Mouse (Mus musculus) gastrocnemius, adult 8-10 months (tissue): Measurements from ENCODE around the gene Grin2d. TPM values are rescaled to one million over a fixed set of nuclear protein-coding genes. Genes with fewer than 3 reads are reported as not detected.

Experiments used
- DNase-seq, 2 experiments: peaks; one replicate each; pipeline ENCODE4 v3.0.0; 2022; ENCODE audit warnings: low spot score in 2 of 2
- total RNA-seq, 4 experiments: library from RNA; stranded (reverse); gene quantifications; 2 replicates each; pipeline ENCODE4 v1.2.4; 2022

The Grin2d gene
- total RNA-seq, 4 experiments from 2014 or later, result 0.07 to 0.11 TPM; not detected in 2

DNA sequence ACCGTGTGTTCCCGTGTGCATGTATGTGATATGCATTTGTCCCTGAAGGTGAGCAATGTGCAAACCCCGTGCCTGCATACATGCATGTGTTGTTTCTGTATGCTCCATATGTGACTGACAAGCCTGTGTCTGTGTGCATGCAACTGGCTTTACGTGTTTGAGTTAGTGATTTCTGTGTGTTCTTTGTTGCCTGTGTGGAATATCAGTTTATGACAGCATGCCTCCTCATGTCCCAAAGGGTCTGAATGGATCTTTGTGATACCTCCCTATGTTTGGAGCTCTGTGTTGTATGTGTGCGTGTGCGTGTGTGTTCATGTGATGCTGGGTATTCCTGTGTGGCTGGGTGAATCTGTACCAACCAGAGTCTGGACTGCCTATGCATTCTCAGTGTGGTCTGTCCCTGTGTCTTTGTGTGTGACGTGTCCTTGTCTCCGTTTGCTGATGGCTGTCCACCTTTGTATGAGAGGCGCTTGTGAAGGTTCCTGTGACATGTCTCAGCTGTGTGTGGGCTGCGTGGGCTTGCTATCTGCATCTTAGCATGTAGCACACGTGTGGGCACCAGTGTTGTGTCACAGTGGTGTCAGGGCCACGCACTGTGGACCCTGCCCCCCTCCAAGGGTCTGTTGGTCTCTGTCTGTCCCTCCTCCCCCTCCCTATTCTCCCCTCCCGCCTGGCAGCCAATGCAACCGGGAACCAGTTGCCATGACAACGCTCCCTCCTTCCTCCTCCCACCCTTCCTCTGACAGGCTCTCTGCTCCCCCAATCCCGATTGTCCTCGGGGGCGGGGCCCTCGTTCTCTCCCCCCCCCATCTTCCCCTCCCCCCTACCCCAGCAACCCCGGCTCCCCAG, 93.4 kb downstream of the Grin2d start, which contains the start of gene Sult2b1:
Gene Sult2b1 (minus strand): TSS at position 146 of the 849 bp plus-strand sequence.
- no peak for DNase-seq

DNA sequence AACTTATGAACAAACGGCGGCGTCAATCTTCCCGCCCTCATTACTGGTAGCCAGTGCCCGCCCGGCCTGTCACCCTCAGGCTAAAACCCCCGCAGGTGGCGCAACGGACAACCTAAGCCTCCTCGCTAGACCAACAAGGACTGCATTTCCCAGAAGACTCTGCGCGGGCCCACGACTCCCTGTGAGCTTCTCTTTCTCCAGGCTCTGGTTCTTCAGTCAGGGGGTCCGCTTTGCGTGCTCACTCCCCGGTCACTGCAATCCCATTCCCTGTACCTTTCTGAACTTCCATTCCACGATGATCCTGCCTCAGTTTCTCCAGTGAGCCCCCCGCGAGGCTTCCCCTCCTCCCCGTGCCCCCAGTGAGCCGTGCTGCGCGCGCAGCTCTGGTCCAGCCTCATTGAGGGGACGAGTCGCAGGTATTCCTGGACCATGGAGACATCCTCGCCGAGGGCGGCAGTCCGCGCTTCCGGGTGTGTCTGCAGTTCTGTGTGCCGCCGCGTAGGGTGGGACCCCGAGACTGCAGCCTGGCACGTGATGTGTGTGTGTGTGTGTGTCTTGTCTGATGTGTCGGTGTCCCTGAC, 94.6 kb downstream of the Grin2d start, which contains the start of gene Lmtk3:
Gene Lmtk3 (plus strand): TSS at position 228 of the 581 bp plus-strand sequence.
- DNase-seq, result peak in 1 of 2 experiments; percentile 24

DNA sequence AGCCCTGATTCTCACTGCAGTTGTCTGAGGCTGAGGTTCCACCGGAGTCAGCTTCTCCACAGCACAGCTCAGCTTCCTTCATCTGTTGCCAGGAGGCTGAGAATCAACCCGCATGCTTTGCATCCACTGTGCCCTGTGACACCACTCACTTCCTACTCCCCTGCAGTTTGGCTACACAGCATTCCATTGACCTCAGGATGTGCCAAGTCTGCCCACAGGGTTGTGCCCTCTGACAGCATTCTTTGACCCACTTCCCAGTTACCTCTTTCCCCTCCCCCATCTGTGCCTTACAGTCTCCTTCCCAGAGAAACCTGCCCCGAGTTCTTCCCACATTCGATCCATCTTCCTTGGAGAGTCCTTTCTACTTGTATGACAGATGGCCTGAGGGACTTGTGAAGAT, 95.9 kb downstream of the Grin2d start:
- DNase-seq, result no peak

Other genes with a start within 250 kb of the Grin2d start
- 10 to 100 TPM; 18.5 to 36.8 (median 28.8) TPM for gene Mamstr, start 238.4 kb downstream of the Grin2d start, total RNA-seq
- under 1 TPM; 0.12 to 0.29 (median 0.20) TPM for gene Fut2, start 212.0 kb downstream of the Grin2d start, total RNA-seq
- gene Ntn5, start 194.4 kb downstream of the Grin2d start, total RNA-seq, result under 1 TPM; 0.18 to 0.48 (median 0.27) TPM
- gene Sec1, start 184.0 kb downstream of the Grin2d start, total RNA-seq, result under 1 TPM in 3 of 4 experiments, not detected in 1; 0.12 to 0.18 (median 0.16) TPM
- gene Car11, start 178.5 kb downstream of the Grin2d start, total RNA-seq, result 10 to 100 TPM; 14.3 to 18.2 (median 16.1) TPM
- 100 to 1,000 TPM in 3 of 4 experiments, 10 to 100 TPM in 1; 69.5 to 173 (median 143) TPM for gene Dbp, start 173.3 kb downstream of the Grin2d start, total RNA-seq
- gene Rpl18, start 162.9 kb downstream of the Grin2d start, total RNA-seq, result 100 to 1,000 TPM; 479 to 609 (median 594) TPM
- 10 to 100 TPM; 10.6 to 15.0 (median 13.0) TPM for gene Sphk2, start 160.4 kb downstream of the Grin2d start, total RNA-seq
- under 1 TPM in 2 of 4 experiments, not detected in 2; 0.10 to 0.38 TPM for gene Fam83e, start 157.2 kb downstream of the Grin2d start, total RNA-seq
- not detected for gene Spaca4, start 152.6 kb downstream of the Grin2d start, total RNA-seq
- gene Lmtk3, start 94.6 kb downstream of the Grin2d start, total RNA-seq, result not detected
- not detected for gene Sult2b1, start 93.7 kb downstream of the Grin2d start, total RNA-seq
- 10 to 100 TPM; 25.2 to 34.3 (median 30.8) TPM for gene Cyth2, start 63.8 kb downstream of the Grin2d start, total RNA-seq
- gene Kcnj14, start 53.6 kb downstream of the Grin2d start, total RNA-seq, result under 1 TPM in 2 of 4 experiments, not detected in 2; 0.11 to 0.29 TPM
- gene Grwd1, start 47.4 kb downstream of the Grin2d start, total RNA-seq, result 10 to 100 TPM; 15.5 to 17.3 (median 16.1) TPM
- gene Kdelr1, start 5.6 kb downstream of the Grin2d start, total RNA-seq, result 10 to 100 TPM; 68.0 to 73.7 (median 70.1) TPM
- gene Syngr4, start 18.3 kb upstream of the Grin2d start, total RNA-seq, result not detected
- 10 to 100 TPM; 52.6 to 67.7 (median 56.3) TPM for gene Tmem143, start 18.6 kb upstream of the Grin2d start, total RNA-seq
- gene Emp3, start 43.0 kb upstream of the Grin2d start, total RNA-seq, result 10 to 100 TPM in 1 of 4 experiments, 1 to 10 TPM in 3; 6.2 to 10.2 (median 6.8) TPM
- under 1 TPM in 3 of 4 experiments, not detected in 1; 0.19 to 0.85 (median 0.29) TPM for gene Ccdc114, start 45.7 kb upstream of the Grin2d start, total RNA-seq
- gene Abcc6, start 151.9 kb upstream of the Grin2d start, total RNA-seq, result under 1 TPM in 1 of 4 experiments, not detected in 3; 0.13 TPM
- 100 to 1,000 TPM in 3 of 4 experiments, 10 to 100 TPM in 1; 89.6 to 107 (median 103) TPM for gene Nomo1, start 155.3 kb upstream of the Grin2d start, total RNA-seq
- 100 to 1,000 TPM; 128 to 144 (median 135) TPM for gene Kcnj11, start 222.4 kb upstream of the Grin2d start, total RNA-seq